Mouse (Mus musculus) forebrain, embryonic 13.5 days (tissue): ENCODE measurements at regions not wholly inside any gene's neighbourhood (a gene's known extent, or its start where the extent isn't known, plus 50 kb on each side); places are given as distances from the start of the nearest gene placed in this dataset.

Experiments
- ATAC-seq: fragments of 200-750 bp; cut with Nextera tagmentation; 2 replicates; pipeline ENCODE4 v1.8.0; 2017
- H3K27ac ChIP-seq: fragments of 300-500 bp; sonication (generic); 2 replicates; pipeline ENCODE4 v1.5.1; 2015; ENCODE audit warnings: inconsistent platforms, mild to moderate bottlenecking, moderate library complexity
- H3K27me3 ChIP-seq: fragments of 300-500 bp; sonication (generic); 2 replicates; pipeline ENCODE4 v1.6.1; 2015; ENCODE audit warnings: mild to moderate bottlenecking, inconsistent platforms
- H3K36me3 ChIP-seq: fragments of 300-500 bp; sonication (generic); 2 replicates; pipeline ENCODE4 v1.6.1; 2015; ENCODE audit warnings: mild to moderate bottlenecking, inconsistent platforms; ENCODE audit not compliant: poor library complexity, severe bottlenecking
- H3K4me1 ChIP-seq: fragments of 300-500 bp; sonication (generic); 2 replicates; pipeline ENCODE4 v1.6.1; 2015; ENCODE audit warnings: inconsistent platforms
- H3K4me2 ChIP-seq: fragments of 300-500 bp; sonication (generic); 2 replicates; pipeline ENCODE4 v1.6.1; 2015; ENCODE audit warnings: inconsistent platforms, mild to moderate bottlenecking, moderate library complexity
- H3K4me3 ChIP-seq: fragments of 300-500 bp; sonication (generic); 2 replicates; pipeline ENCODE4 v1.5.1; 2015; ENCODE audit warnings: mild to moderate bottlenecking, inconsistent platforms
- H3K9ac ChIP-seq: fragments of 300-500 bp; sonication (generic); 2 replicates; pipeline ENCODE4 v1.6.1; 2015; ENCODE audit warnings: mild to moderate bottlenecking, inconsistent platforms
- H3K9me3 ChIP-seq: fragments of 300-500 bp; sonication (generic); replicated peaks from 2 replicates; pipeline ENCODE4 v1.6.1; 2016; ENCODE audit warnings: inconsistent platforms
- WGBS: fragments of 180-500 bp; shearing (Covaris S2); methylation state at CpG from one replicate; pipeline ENCODE4 v1.1.7; 2015; 5-methylcytosine and 5-hydroxymethylcytosine counted together

GRCm38 (mm10) chr8:11947766-11948165 is 107.5 kb downstream of the Tex29 start:
- Histone ChIP-seq H3K4me3 (no peak overlapping the region), H3K9ac (no peak overlapping the region), H3K27me3 (no peaks in the 10 kb centered on the region), H3K27ac (no peak overlapping the region), H3K4me2 (no peak overlapping the region), H3K9me3 (no peaks in the 10 kb centered on the region), H3K36me3 (no peaks in the 10 kb centered on the region), H3K4me1 (no peaks in the 10 kb centered on the region)
- ATAC-seq, result no peak
- 83% methylated on average over 8 of the region's 8 CpGs for WGBS

DNA sequence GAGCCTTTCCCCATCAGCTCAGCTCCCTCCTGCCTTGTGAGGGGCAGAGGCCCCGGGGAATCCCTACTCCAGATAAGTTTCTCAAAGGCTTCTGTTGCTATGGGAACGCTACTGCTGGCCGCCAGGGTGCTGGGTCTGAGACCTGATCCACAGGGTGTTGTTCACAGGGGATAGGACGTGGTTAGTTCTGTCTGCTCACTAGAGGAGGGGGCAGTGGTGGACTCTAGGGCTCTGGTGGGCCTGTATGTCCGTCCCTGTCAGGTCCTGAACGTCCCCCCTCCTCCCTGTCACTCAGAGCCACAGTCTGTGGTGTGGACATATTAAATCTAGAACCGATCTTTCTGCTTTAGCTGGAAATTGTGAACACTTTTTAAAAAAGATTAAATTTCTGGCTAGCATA is 116.0 kb downstream of the Tex29 start:
- no peak for ATAC-seq

GRCm38 (mm10) chr8:11957046-11957783 is 116.9 kb downstream of the Tex29 start:
- no peaks in the 10 kb centered on the region for H3K36me3 ChIP-seq
- no peak overlapping the region for H3K9ac ChIP-seq
- ATAC-seq, result peak; percentile 76
- H3K27ac ChIP-seq, result no peak overlapping the region
- H3K4me2 ChIP-seq, result no peak overlapping the region
- H3K4me3 ChIP-seq, result no peak overlapping the region
- peaks cover 4% of the 10 kb centered on the region; the same call in 1 of the 2 replicates for H3K27me3 ChIP-seq
- H3K9me3 ChIP-seq, result no peaks in the 10 kb centered on the region
- 66% methylated on average over 7 of the region's 7 CpGs for WGBS
- no peaks in the 10 kb centered on the region for H3K4me1 ChIP-seq

More for the DNA sequence above, 116.0 kb downstream of the Tex29 start:
- no peaks in the 10 kb centered on the region for H3K9me3 ChIP-seq
- 22% methylated on average over 7 of the region's 7 CpGs for WGBS
- no peak overlapping the region for H3K4me2 ChIP-seq
- H3K9ac ChIP-seq, result no peak overlapping the region; the same call in 1 of the 2 replicates
- no peaks in the 10 kb centered on the region for H3K4me1 ChIP-seq
- H3K36me3 ChIP-seq, result no peaks in the 10 kb centered on the region
- H3K27ac ChIP-seq, result no peak overlapping the region
- peaks cover 4% of the 10 kb centered on the region; the same call in 1 of the 2 replicates for H3K27me3 ChIP-seq
- H3K4me3 ChIP-seq, result no peak overlapping the region

GRCm38 (mm10) chr8:11958176-11958575 is 117.9 kb downstream of the Tex29 start:
- Histone ChIP-seq H3K4me3 (no peak overlapping the region), H3K36me3 (no peaks in the 10 kb centered on the region), H3K27me3 (peaks cover 4% of the 10 kb centered on the region; the same call in 1 of the 2 replicates), H3K9me3 (no peaks in the 10 kb centered on the region), H3K9ac (no peak overlapping the region), H3K27ac (no peak overlapping the region), H3K4me1 (no peaks in the 10 kb centered on the region), H3K4me2 (no peak overlapping the region)
- WGBS, result 71% methylated on average over 5 of the region's 5 CpGs
- no peak for ATAC-seq

- 76% methylated on average over 4 of the region's 4 CpGs for WGBS
- no peak overlapping the region for H3K4me2 ChIP-seq
- H3K9me3 ChIP-seq, result no peaks in the 10 kb centered on the region
- H3K27me3 ChIP-seq, result peaks cover 4% of the 10 kb centered on the region; the same call in 1 of the 2 replicates
- no peak overlapping the region for H3K4me3 ChIP-seq
- no peak for ATAC-seq
- no peak overlapping the region for H3K9ac ChIP-seq
- no peak overlapping the region for H3K27ac ChIP-seq
- no peaks in the 10 kb centered on the region for H3K4me1 ChIP-seq
- no peaks in the 10 kb centered on the region for H3K36me3 ChIP-seq
Measured at GRCm38 (mm10) chr8:11959466-11959865, 119.2 kb downstream of the Tex29 start.

DNA sequence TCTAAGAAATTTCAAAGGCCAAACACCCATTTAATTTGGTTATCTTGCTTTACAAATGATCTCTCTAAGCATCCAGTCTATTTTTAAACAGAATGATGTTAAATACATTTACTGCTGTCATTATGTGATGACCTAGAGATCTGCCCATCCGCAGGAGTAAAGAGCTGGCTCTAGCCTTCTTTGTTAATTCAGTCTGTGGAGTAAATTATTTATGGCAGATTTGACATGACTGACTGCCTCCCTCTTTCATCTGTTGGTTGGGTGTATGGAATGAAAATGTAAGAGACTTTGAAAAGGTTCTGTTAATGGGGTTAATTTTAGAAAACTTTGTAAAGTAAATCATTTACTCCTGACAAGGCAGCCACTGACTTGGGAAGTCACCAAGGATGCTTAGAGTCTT is 123.3 kb downstream of the Tex29 start:
- no peak for ATAC-seq
- H3K4me3 ChIP-seq, result no peak overlapping the region
- 37% methylated on average over 1 of the region's 1 CpGs for WGBS

DNA sequence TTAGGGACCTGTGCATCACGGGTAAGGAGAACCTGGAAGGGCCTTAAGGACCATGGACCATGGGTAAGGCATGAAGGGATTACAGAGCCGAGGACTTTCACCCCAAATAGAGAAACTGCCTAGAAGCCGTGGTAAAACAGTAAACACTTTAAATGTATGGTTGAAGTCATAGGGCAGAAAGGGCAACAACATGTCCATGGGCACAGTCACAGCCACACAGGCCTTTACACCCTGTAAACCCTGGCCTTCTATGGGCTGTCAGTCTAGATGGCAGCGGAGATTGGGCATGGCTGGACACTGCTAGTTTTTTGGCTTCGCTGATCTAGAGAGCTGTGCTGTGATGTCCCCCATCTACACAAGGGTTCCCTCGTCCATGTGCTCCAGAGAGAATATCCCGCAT is 127.4 kb downstream of the Tex29 start:
- ATAC-seq, result no peak
- no peak overlapping the region for H3K27ac ChIP-seq
- WGBS, result 89% methylated on average over 7 of the region's 7 CpGs

More for the DNA sequence above, 123.3 kb downstream of the Tex29 start:
- Histone ChIP-seq H3K9me3 (no peaks in the 10 kb centered on the region), H3K9ac (no peak overlapping the region), H3K27me3 (no peaks in the 10 kb centered on the region), H3K27ac (no peak overlapping the region), H3K36me3 (no peaks in the 10 kb centered on the region), H3K4me2 (no peak overlapping the region), H3K4me1 (no peaks in the 10 kb centered on the region)

DNA sequence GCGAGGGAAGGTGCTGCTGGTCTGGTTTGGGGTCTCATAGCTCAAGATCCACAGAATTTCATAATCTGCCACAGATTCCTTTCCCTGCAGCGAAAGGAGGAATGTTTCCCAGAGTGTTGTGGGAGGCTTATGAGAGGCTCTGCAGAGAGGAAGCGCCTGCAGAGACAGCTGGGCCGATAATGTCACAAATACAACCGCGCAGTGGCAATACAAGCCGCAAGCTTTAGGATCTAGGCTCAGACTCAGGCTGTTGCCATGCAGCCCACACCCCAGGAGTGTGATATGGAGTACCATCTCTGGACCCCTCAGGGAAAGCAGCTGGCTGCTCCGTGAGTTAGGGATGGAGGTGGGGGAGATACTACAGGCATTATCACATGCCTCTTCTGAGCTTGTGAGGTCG is 130.2 kb downstream of the Tex29 start:
- H3K9ac ChIP-seq, result no peak overlapping the region
- H3K36me3 ChIP-seq, result no peaks in the 10 kb centered on the region
- WGBS, result 84% methylated on average over 9 of the region's 9 CpGs
- H3K9me3 ChIP-seq, result no peaks in the 10 kb centered on the region
- 0 out of 2 replicates have a peak, but pooled peaks cover 2% of the 10 kb centered on the region for H3K27me3 ChIP-seq
- ATAC-seq, result no peak
- H3K4me2 ChIP-seq, result no peak overlapping the region
- H3K4me3 ChIP-seq, result no peak overlapping the region
- H3K27ac ChIP-seq, result no peak overlapping the region
- peaks cover 8% of the 10 kb centered on the region for H3K4me1 ChIP-seq

More for the DNA sequence above, 127.4 kb downstream of the Tex29 start:
- H3K4me1 ChIP-seq, result no peaks in the 10 kb centered on the region
- H3K9me3 ChIP-seq, result no peaks in the 10 kb centered on the region
- no peak overlapping the region for H3K4me3 ChIP-seq
- H3K4me2 ChIP-seq, result no peak overlapping the region
- no peaks in the 10 kb centered on the region for H3K36me3 ChIP-seq
- H3K9ac ChIP-seq, result no peak overlapping the region
- H3K27me3 ChIP-seq, result 0 out of 2 replicates have a peak, but pooled peaks cover 2% of the 10 kb centered on the region

DNA sequence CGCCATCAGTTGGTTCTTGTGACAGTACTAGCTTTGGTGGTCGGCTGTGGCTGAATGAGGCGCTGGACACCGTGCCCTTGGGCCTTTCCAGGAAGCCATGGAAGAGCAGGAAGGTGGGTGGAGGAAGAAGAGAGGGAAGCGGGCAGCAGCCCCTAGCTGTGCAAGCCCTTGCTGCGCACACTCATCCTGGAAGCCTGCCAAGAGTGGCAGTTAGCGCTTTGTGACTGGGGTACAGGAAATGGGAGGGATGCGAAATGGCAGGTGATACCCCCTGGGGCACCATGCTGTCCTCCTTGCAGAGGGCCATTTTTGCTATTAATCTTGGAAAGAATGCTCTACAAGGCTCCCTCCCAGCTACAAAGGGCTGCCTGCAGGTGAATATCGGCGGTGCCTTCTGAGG is 133.2 kb downstream of the Tex29 start:
- no peaks in the 10 kb centered on the region for H3K36me3 ChIP-seq
- H3K27me3 ChIP-seq, result 0 out of 2 replicates have a peak, but pooled peaks cover 2% of the 10 kb centered on the region
- no peak overlapping the region for H3K4me3 ChIP-seq
- 64% methylated on average over 10 of the region's 10 CpGs for WGBS
- ATAC-seq, result peak; percentile 43; the same call in 1 of the 2 replicates
- H3K4me2 ChIP-seq, result no peak overlapping the region
- no peak overlapping the region for H3K27ac ChIP-seq
- H3K4me1 ChIP-seq, result peaks cover 23% of the 10 kb centered on the region
- H3K9ac ChIP-seq, result no peak overlapping the region
- H3K9me3 ChIP-seq, result no peaks in the 10 kb centered on the region

GRCm38 (mm10) chr8:11977121-11977520 is 136.8 kb downstream of the Tex29 start:
- no peak for ATAC-seq
- Histone ChIP-seq H3K9me3 (no peaks in the 10 kb centered on the region), H3K4me2 (no peak overlapping the region), H3K4me1 (peaks cover 23% of the 10 kb centered on the region), H3K27ac (no peak overlapping the region), H3K27me3 (0 out of 2 replicates have a peak, but pooled peaks cover 3% of the 10 kb centered on the region), H3K9ac (no peak overlapping the region), H3K4me3 (no peak overlapping the region), H3K36me3 (no peaks in the 10 kb centered on the region)
- WGBS, result 55% methylated on average over 9 of the region's 9 CpGs

DNA sequence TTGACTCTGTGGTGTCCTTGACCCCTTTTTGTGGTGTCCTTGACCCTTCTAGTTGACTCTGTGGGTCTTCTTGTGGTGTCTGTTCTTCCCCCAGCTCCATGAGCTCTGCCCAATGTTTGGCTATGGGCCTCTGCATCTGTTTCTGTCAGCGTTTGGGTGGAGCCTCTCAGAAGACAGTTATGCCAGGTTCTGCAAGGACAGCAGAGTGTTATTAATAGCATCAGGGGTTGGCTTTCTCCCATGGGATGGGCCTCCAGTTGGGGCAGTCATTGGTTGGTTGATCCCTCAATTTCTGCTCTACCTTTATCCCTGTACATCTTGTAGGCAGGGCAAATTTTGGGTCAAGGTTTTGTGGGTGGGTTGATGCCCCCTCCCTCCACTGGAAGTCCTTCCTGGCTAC is 138.8 kb downstream of the Tex29 start:
- 95% methylated on average over 1 of the region's 1 CpGs for WGBS
- no peak for ATAC-seq
- Histone ChIP-seq H3K27ac (no peak overlapping the region), H3K4me3 (no peak overlapping the region), H3K36me3 (no peaks in the 10 kb centered on the region), H3K27me3 (0 out of 2 replicates have a peak, but pooled peaks cover 3% of the 10 kb centered on the region), H3K4me2 (no peak overlapping the region), H3K9ac (no peak overlapping the region), H3K4me1 (peaks cover 15% of the 10 kb centered on the region), H3K9me3 (no peaks in the 10 kb centered on the region)

GRCm38 (mm10) chr8:11981458-11981857 is 141.2 kb downstream of the Tex29 start:
- WGBS, result 88% methylated on average over 2 of the region's 2 CpGs
- H3K9me3 ChIP-seq, result no peaks in the 10 kb centered on the region

More at GRCm38 (mm10) chr8:11981458-11981857, 141.2 kb downstream of the Tex29 start:
- 0 out of 2 replicates have a peak, but pooled peaks cover 3% of the 10 kb centered on the region for H3K27me3 ChIP-seq
- peaks cover 9% of the 10 kb centered on the region; the same call in 1 of the 2 replicates for H3K4me1 ChIP-seq
- no peak overlapping the region for H3K4me3 ChIP-seq
- ATAC-seq, result no peak
- H3K36me3 ChIP-seq, result no peaks in the 10 kb centered on the region
- H3K9ac ChIP-seq, result no peak overlapping the region
- no peak overlapping the region for H3K4me2 ChIP-seq
- H3K27ac ChIP-seq, result no peak overlapping the region
